Mouse (Mus musculus): ENCODE measurements at regions not wholly inside any gene's neighbourhood (a gene's known extent, or its start where the extent isn't known, plus 50 kb on each side); places are given as distances from the start of the nearest gene placed in this dataset.

GRCm38 (mm10) chr4:105467811-105468210 lies 310.7 kb downstream of the Plpp3 start:
- DNase-seq = no peak

- no peak for DNase-seq
Measured at GRCm38 (mm10) chr4:105469300-105469821, 312.2 kb downstream of the Plpp3 start.

- no peak for DNase-seq
Measured at GRCm38 (mm10) chr4:105474765-105475560, 314.7 kb upstream of the Gm12728 start.

GRCm38 (mm10) chr4:105476332-105476731 lies 313.3 kb upstream of the Gm12728 start:
- no peak for DNase-seq

GRCm38 (mm10) chr4:105486376-105486775 lies 303.3 kb upstream of the Gm12728 start:
- no peak for DNase-seq

- DNase-seq = no peak
Measured at GRCm38 (mm10) chr4:105496176-105496575, 293.5 kb upstream of the Gm12728 start.

GRCm38 (mm10) chr4:105506190-105506589 lies 283.5 kb upstream of the Gm12728 start:
- no peak for DNase-seq

GRCm38 (mm10) chr4:105507221-105507620 lies 282.4 kb upstream of the Gm12728 start:
- DNase-seq = no peak

- no peak for DNase-seq
Measured at GRCm38 (mm10) chr4:105509091-105509490, 280.6 kb upstream of the Gm12728 start.

GRCm38 (mm10) chr4:105510406-105510805 lies 279.3 kb upstream of the Gm12728 start:
- no peak for DNase-seq

- no peak for DNase-seq
Measured at GRCm38 (mm10) chr4:105525135-105525534, 264.5 kb upstream of the Gm12728 start.

- DNase-seq = no peak
Measured at GRCm38 (mm10) chr4:105526755-105527154, 262.9 kb upstream of the Gm12728 start.

- DNase-seq = no peak
Measured at GRCm38 (mm10) chr4:105527316-105527715, 262.4 kb upstream of the Gm12728 start.

- no peak for DNase-seq
Measured at GRCm38 (mm10) chr4:105531651-105532425, 257.8 kb upstream of the Gm12728 start.

GRCm38 (mm10) chr4:105535451-105535850 lies 254.2 kb upstream of the Gm12728 start:
- peak; percentile 31 for DNase-seq

GRCm38 (mm10) chr4:105545486-105545885 lies 244.2 kb upstream of the Gm12728 start:
- DNase-seq = no peak

- no peak for DNase-seq
Measured at GRCm38 (mm10) chr4:105549744-105550440, 239.8 kb upstream of the Gm12728 start.

GRCm38 (mm10) chr4:105551966-105552685 lies 237.5 kb upstream of the Gm12728 start:
- DNase-seq = no peak

GRCm38 (mm10) chr4:105554994-105555393 lies 234.7 kb upstream of the Gm12728 start:
- no peak for DNase-seq

GRCm38 (mm10) chr4:105555941-105556340 lies 233.7 kb upstream of the Gm12728 start:
- no peak for DNase-seq

GRCm38 (mm10) chr4:105557396-105557795 lies 232.3 kb upstream of the Gm12728 start:
- DNase-seq = peak; percentile 38

- no peak for DNase-seq
Measured at GRCm38 (mm10) chr4:105560055-105560454, 229.6 kb upstream of the Gm12728 start.
